Mouse (Mus musculus) neural tube, embryonic 14.5 days (tissue): ENCODE data around the gene Gpr182. TPM values are rescaled to one million over a fixed set of nuclear protein-coding genes. Genes with fewer than 3 reads are reported as not detected.

Source experiments
- ATAC-seq: fragments of 200-750 bp; cut with Nextera tagmentation; 2 replicates; pipeline ENCODE4 v1.8.0; 2017; ENCODE audit warnings: low read depth, mild to moderate bottlenecking, moderate TSS enrichment, moderate library complexity
- H3K27ac ChIP-seq: fragments of 300-500 bp; sonication (generic); 2 replicates; pipeline ENCODE4 v1.5.1; 2014; ENCODE audit warnings: low read depth, mild to moderate bottlenecking, control low read depth, low read length, moderate library complexity, mixed read lengths
- H3K27me3 ChIP-seq: fragments of 300-500 bp; sonication (generic); 2 replicates; pipeline ENCODE4 v1.6.1; 2014; ENCODE audit warnings: low read length; ENCODE audit not compliant: control insufficient read depth, insufficient read depth
- H3K36me3 ChIP-seq: fragments of 300-500 bp; sonication (generic); 2 replicates; pipeline ENCODE4 v1.6.1; 2014; ENCODE audit warnings: low read length, mixed read lengths; ENCODE audit not compliant: control insufficient read depth, insufficient read depth
- H3K4me1 ChIP-seq: fragments of 300-500 bp; sonication (generic); 2 replicates; pipeline ENCODE4 v1.6.1; 2014; ENCODE audit warnings: low read length; ENCODE audit not compliant: control insufficient read depth, insufficient read depth
- H3K4me2 ChIP-seq: fragments of 300-500 bp; sonication (generic); 2 replicates; pipeline ENCODE4 v1.6.1; 2014; ENCODE audit warnings: mild to moderate bottlenecking, low read depth, low read length, control low read depth
- H3K4me3 ChIP-seq: fragments of 300-500 bp; sonication (generic); 2 replicates; pipeline ENCODE4 v1.5.1; 2014; ENCODE audit warnings: low read depth, low read length, control low read depth, mixed read lengths
- H3K9ac ChIP-seq: fragments of 300-500 bp; sonication (generic); replicated peaks from 2 replicates; pipeline ENCODE4 v1.6.1; 2014; ENCODE audit warnings: low read depth, mild to moderate bottlenecking, control low read depth, low read length, mixed read lengths
- H3K9me3 ChIP-seq: fragments of 300-500 bp; sonication (generic); 2 replicates; pipeline ENCODE4 v1.6.1; 2016; ENCODE audit warnings: low read length; ENCODE audit not compliant: control insufficient read depth
- WGBS: fragments of 180-500 bp; shearing (Covaris S2); extraction: QIAGEN DNeasy Blood & Tissue Kit; methylation state at CpG from one replicate; pipeline ENCODE4 v1.1.7; 2014; 5-methylcytosine and 5-hydroxymethylcytosine counted together
- polyA plus RNA-seq: library from polyadenylated mRNA; unstranded; fragments of >200 nt; fragmentation: Nextera tagmentation; extraction: Ambion mirVana; gene quantifications from 2 replicates; pipeline ENCODE4 v1.2.1, GENCODE M21; 2014

Gpr182 gene
- polyA plus RNA-seq, 1 experiment from 2014 or later: 0.13 TPM

DNA sequence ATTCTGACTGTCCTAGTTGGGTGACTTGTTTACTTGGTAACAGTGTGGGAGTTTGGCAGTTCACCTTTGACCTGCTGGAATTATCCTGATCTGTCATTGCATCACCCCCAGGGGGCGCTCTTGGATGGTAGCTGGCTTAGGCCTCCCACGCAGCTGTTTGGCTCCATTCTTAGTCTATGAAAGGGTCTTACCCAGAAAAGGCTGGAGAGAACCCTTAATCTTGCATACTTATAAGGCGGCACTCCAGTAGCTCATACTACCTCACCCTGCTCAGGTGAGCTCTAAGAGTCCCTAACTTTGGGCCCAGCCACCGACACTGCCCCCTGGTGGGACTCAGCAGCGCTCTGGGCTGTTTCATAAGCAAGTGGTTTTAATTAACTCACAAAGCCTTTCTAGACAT, 6.9 kb downstream of the Gpr182 start:
- no peaks in the 10 kb centered on the region for H3K27me3 ChIP-seq
- no peak overlapping the region for H3K27ac ChIP-seq
- peaks cover 11% of the 10 kb centered on the region for H3K4me1 ChIP-seq
- H3K9ac ChIP-seq: no peak overlapping the region
- no peak overlapping the region for H3K4me2 ChIP-seq
- ATAC-seq: no peak
- WGBS: 63% methylated on average over 5 of the region's 5 CpGs
- H3K9me3 ChIP-seq: no peaks in the 10 kb centered on the region
- H3K36me3 ChIP-seq: peaks cover 52% of the 10 kb centered on the region
- H3K4me3 ChIP-seq: no peak overlapping the region

GRCm38 (mm10) chr10:127739661-127740161, 11.8 kb downstream of the Gpr182 start:
- under 1% methylated on average over 43 of the region's 55 CpGs for WGBS
- Histone ChIP-seq H3K9me3 (no peaks in the 10 kb centered on the region), H3K27ac (peak overlapping the region; percentile 70), H3K4me2 (peak overlapping the region; percentile 80), H3K27me3 (no peaks in the 10 kb centered on the region), H3K9ac (peak overlapping the region; percentile 89), H3K36me3 (peaks cover 31% of the 10 kb centered on the region), H3K4me3 (peak overlapping the region; percentile 87), H3K4me1 (peaks cover 9% of the 10 kb centered on the region)
- peak; percentile 70 for ATAC-seq

- Histone ChIP-seq H3K27ac (peak within 1 kb of the TSS; percentile 70), H3K27me3 (no peaks in the 10 kb centered on the region), H3K36me3 (peaks cover 26% of the 10 kb centered on the region), H3K4me3 (peak within 1 kb of the TSS; percentile 87), H3K9ac (peak within 1 kb of the TSS; percentile 89), H3K4me1 (peaks cover 9% of the 10 kb centered on the region), H3K9me3 (no peaks in the 10 kb centered on the region), H3K4me2 (peak within 1 kb of the TSS; percentile 80)
- 2% methylated on average over 38 of the region's 61 CpGs for WGBS
- ATAC-seq: peak; percentile 86
These were observed 12.4 kb downstream of the Gpr182 start, which contains the start of gene Zbtb39 for GRCm38 (mm10) chr10:127739083-127739660. Zbtb39 (plus strand) TSS chr10:127739538.

- Histone ChIP-seq H3K27ac (no peak overlapping the region), H3K4me1 (peaks cover 9% of the 10 kb centered on the region), H3K4me2 (no peak overlapping the region), H3K36me3 (peaks cover 17% of the 10 kb centered on the region), H3K9me3 (no peaks in the 10 kb centered on the region), H3K9ac (no peak overlapping the region), H3K4me3 (no peak overlapping the region), H3K27me3 (no peaks in the 10 kb centered on the region)
- no peak for ATAC-seq
- 57% methylated on average over 13 of the region's 13 CpGs for WGBS
These were observed 13.2 kb downstream of the Gpr182 start for GRCm38 (mm10) chr10:127738151-127738882.

DNA sequence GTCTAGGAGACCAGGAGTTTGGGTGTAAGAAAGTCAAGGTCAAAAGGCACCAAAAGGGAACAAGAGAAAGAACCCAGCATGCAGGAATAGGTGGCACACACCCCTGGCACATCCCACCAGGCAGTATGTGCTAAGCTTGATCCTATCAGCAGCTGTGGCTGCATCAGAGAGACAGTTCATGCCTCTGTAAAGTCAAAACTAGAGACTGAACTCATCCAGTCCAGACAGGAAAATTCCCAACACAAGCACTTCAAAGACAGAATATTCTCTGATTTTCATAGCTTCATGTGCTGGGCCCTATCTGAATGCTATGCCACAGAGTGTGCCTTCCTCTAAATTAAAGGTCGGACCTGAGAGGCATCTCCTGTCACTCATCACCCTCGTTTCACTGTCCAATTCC, 14.0 kb downstream of the Gpr182 start:
- WGBS: 27% methylated on average over 2 of the region's 2 CpGs
- no peak overlapping the region for H3K27ac ChIP-seq
- H3K9me3 ChIP-seq: no peaks in the 10 kb centered on the region
- H3K27me3 ChIP-seq: no peaks in the 10 kb centered on the region
- no peak overlapping the region for H3K9ac ChIP-seq
- peaks cover 9% of the 10 kb centered on the region for H3K4me1 ChIP-seq
- no peak overlapping the region for H3K4me3 ChIP-seq
- H3K36me3 ChIP-seq: peaks cover 9% of the 10 kb centered on the region
- H3K4me2 ChIP-seq: no peak overlapping the region
- ATAC-seq: no peak

DNA sequence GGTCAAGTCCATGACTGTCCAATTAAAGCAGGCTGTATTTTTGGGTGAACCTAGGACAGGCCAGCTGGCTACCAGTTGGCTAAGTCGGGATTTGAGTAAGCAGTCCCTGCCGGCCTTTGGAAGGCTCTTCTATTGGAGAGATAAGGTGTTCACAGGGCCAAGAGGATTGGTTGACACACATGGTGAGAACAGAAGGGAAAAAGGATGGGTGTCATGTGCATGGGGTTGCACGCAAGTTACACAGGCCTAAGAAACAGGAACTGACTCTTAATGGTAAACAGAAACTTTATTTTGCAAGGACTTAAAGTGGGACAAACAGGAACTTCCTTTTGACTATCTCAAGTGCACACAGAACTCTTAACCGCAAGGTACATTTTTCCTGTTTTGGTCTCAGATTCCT, 14.6 kb downstream of the Gpr182 start:
- H3K36me3 ChIP-seq: peaks cover 4% of the 10 kb centered on the region
- H3K4me1 ChIP-seq: peaks cover 9% of the 10 kb centered on the region
- no peaks in the 10 kb centered on the region for H3K9me3 ChIP-seq
- H3K4me3 ChIP-seq: no peak overlapping the region
- no peak overlapping the region for H3K27ac ChIP-seq
- no peak for ATAC-seq
- no peak overlapping the region for H3K9ac ChIP-seq
- 76% methylated on average over 4 of the region's 4 CpGs for WGBS
- no peaks in the 10 kb centered on the region for H3K27me3 ChIP-seq
- no peak overlapping the region for H3K4me2 ChIP-seq

DNA sequence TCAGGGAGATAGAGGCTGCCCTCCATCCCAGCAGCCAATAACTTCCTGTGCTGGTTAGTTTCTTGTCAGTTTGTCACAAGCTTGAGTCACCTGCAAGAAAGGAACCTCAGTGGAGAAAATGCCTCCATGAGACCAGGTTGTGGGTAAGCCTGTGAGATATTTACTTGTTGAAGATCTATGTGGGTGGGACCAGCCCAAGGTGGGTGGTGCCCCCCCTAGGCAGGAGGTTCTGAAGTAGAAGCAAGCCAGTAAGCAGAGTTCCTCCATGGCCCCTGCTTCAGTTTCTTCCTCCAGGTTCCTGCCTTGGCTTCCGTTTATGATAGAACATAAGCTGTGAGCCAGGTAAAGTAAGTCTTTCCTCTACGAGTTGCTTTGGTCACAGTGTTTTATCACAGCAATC, 15.3 kb downstream of the Gpr182 start:
- no peaks in the 10 kb centered on the region for H3K36me3 ChIP-seq
- no peak overlapping the region for H3K4me3 ChIP-seq
- H3K9me3 ChIP-seq: no peaks in the 10 kb centered on the region
- H3K27ac ChIP-seq: no peak overlapping the region
- H3K9ac ChIP-seq: no peak overlapping the region
- H3K4me1 ChIP-seq: peaks cover 9% of the 10 kb centered on the region
- WGBS: 79% methylated on average over 2 of the region's 2 CpGs
- ATAC-seq: no peak
- no peaks in the 10 kb centered on the region for H3K27me3 ChIP-seq
- no peak overlapping the region for H3K4me2 ChIP-seq

GRCm38 (mm10) chr10:127734434-127734833, 17.1 kb downstream of the Gpr182 start:
- Histone ChIP-seq H3K4me3 (no peak overlapping the region), H3K27ac (no peak overlapping the region), H3K4me1 (no peaks in the 10 kb centered on the region), H3K27me3 (no peaks in the 10 kb centered on the region), H3K9ac (no peak overlapping the region), H3K36me3 (no peaks in the 10 kb centered on the region), H3K4me2 (no peak overlapping the region), H3K9me3 (no peaks in the 10 kb centered on the region)
- WGBS: 47% methylated on average over 5 of the region's 5 CpGs
- no peak for ATAC-seq

- Histone ChIP-seq H3K36me3 (no peaks in the 10 kb centered on the region), H3K4me1 (no peaks in the 10 kb centered on the region), H3K27me3 (no peaks in the 10 kb centered on the region), H3K9me3 (no peaks in the 10 kb centered on the region), H3K4me3 (no peak overlapping the region), H3K27ac (no peak overlapping the region), H3K9ac (no peak overlapping the region; the same call in 1 of the 2 replicates), H3K4me2 (no peak overlapping the region)
- WGBS: 18% methylated on average over 5 of the region's 5 CpGs
- no peak for ATAC-seq
These were observed 20.1 kb downstream of the Gpr182 start for GRCm38 (mm10) chr10:127731397-127731796.
